Mouse (Mus musculus) ES-Bruce4 (cell line): ENCODE results near the gene Akr1a1.

Source experiments
- CTCF ChIP-seq: IDR thresholded peaks from one replicate; pipeline ENCODE4 v1.8.1; 2011; ENCODE audit warnings: low read depth, low read length
- POLR2A ChIP-seq: IDR thresholded peaks from one replicate; pipeline ENCODE4 v1.8.1; 2011; ENCODE audit warnings: low read length; ENCODE audit not compliant: insufficient read depth

GRCm38 (mm10) chr4:116676027-116676426 lies 24.5 kb upstream of the Akr1a1 start:
- TF ChIP-seq POLR2A = no peak
- no peak for TF ChIP-seq CTCF
